Mouse (Mus musculus) bone marrow, adult 2 months (tissue): ENCODE measurements around the gene Sorbs2.

Source experiments
- CTCF ChIP-seq: fragments of 200-500 bp; IDR thresholded peaks from 2 replicates; pipeline ENCODE4 v1.5.1; 2011; ENCODE audit warnings: low read length, control low read depth; ENCODE audit not compliant: control insufficient read depth, insufficient read depth
- POLR2A ChIP-seq: fragments of 200-500 bp; IDR thresholded peaks from 2 replicates; pipeline ENCODE4 v1.6.1; 2011; ENCODE audit warnings: low read depth, mild to moderate bottlenecking, control low read depth, low read length, borderline replicate concordance; ENCODE audit not compliant: control insufficient read depth

- TF ChIP-seq CTCF (no peak), POLR2A (no peak)
Observed at GRCm38 (mm10) chr8:45709734-45710133, 202.1 kb downstream of the Sorbs2 start.
